Mouse (Mus musculus) heart, adult 2 months (tissue): ENCODE results near the gene Prrt2.

Experiments
- CTCF ChIP-seq: fragments of 200-600 bp; IDR thresholded peaks from 2 replicates; pipeline ENCODE4 v1.8.1; 2022; ENCODE audit warnings: antibody characterized with exemption, mild to moderate bottlenecking, moderate library complexity
- POLR2A ChIP-seq: fragments of 200-500 bp; IDR thresholded peaks from 2 replicates; pipeline ENCODE4 v1.6.1; 2011; ENCODE audit warnings: mild to moderate bottlenecking, low read depth, low read length, control low read depth; ENCODE audit not compliant: insufficient read depth

- TF ChIP-seq CTCF = no peak
- no peak for TF ChIP-seq POLR2A
Observed at GRCm38 (mm10) chr7:127066317-127066716, 45.3 kb upstream of the Prrt2 start.
